Mouse (Mus musculus) thymus, adult 18-20 months (tissue): Measurements from ENCODE around the gene Smyd1.

ENCODE experiments used
- DNase-seq, 2 experiments: peaks; one replicate each; pipeline ENCODE4 v3.0.0; 2022; ENCODE audit warnings: mixed read lengths in 2 of 2

Gene Smyd1

DNA sequence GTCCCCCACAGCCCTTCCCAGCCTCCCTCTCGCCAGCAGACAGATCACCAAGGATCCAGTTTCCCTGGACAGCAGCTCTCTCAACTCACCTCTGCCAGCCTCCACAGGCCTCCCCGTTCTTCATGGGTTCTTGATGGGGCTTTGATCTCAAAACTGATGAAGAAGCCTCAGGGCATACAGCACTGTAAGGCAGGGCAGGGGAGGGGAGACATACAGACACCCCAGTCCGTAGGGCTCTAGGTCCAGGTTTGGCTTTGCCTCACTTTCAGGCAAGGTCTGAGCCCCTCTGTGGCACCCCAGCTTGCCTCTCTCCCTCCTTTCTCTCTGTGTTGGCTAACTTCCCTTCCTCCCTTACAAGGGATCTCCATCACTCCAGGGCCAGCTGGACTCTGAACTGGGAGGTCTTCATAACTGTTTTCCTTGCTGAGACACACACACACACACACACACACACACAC, at the start of gene Smyd1:
Gene Smyd1, minus strand, starts transcription at position 408 of the 458 bp plus-strand sequence.
- DNase-seq = peak; percentile 23 to 51

DNA sequence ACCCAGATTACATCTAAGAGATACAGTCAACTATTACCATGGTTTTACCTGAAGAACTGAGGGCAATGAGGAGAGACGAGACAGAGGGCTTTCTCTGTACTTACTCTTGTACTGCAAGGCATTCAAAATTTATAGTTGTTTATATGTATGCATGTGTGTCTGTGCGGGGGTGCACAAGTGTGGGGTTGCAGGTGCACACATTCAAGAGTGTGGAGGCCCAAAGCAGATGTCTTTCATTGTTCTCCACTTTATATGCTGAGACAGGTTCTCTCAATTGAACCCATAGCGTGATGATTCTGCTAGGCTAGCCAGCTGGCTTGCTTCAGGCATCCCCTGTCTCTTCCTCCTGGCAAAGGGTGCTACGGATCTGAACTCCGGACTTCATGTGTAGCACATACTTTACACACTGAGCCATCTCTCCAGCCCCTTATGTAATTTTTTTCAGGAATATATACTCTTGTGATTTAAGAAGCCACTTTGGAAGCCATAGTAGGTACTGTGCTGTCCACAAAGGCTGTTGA, 49.1 kb upstream of the Smyd1 start:
- peak; percentile 63 to 82 for DNase-seq

DNA sequence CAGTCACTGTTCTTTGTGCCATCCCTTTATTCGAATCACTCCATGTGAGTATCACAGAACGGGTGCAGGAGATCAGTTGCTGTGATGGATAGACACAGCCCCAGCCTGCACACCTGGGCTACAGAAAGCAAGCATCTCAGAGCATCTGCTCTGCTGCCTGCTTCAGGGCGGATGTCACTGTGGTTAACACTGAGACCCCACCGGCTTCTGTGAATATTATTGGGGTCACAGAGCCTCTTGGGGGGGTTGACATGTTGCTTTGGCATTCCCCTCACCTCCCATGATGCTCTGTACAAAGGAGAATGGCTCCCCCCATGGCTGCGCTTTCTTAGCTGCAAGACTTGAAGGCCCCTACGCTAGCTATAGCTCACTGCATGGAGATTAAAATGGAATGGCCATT, 47.4 kb upstream of the Smyd1 start:
- DNase-seq = peak; percentile 88 to 95

DNA sequence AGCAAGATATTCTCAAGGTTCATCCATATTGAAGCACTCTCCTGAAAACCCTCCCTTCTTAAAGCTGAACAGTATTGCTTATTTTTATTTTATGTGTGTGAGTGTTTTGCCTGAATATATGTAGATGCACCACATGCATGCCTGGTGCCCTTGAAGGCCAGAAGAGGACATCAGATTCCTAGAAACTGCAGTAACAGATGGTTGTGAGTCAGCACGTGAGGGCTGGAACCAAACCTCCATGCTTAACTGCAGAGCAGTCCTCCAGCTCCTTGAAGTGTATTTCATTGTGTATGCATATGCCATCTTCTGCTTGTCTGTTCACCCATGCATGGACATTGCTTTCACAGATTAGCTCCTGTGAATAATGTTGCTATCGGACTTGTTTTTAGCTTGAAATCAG, 42.0 kb upstream of the Smyd1 start:
- DNase-seq = no peak

DNA sequence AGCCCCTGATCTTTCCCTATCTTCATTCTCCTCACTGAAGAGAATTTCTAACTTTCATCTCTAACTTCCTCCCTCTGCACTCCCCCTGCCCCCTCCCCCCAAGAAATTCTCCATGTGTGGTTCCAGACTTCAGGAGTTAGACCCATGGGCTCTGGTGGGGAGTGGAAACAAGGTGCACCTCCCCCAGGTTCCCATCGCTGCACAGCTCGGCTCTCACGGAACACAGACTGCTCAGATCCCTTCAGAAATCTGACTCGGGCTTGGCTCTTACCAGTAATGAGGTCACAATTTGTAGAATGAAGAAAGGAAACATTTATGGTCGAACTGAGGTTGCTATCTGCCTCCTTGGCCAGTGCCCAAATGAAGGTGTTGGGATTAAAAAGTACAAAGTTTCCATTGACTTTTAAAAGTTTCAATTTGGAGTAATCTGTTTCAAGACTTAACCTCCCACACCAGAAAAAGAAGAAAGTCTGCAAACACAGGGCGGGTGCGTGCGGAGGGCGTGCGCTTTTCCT, 39.2 kb upstream of the Smyd1 start:
- DNase-seq = no peak

DNA sequence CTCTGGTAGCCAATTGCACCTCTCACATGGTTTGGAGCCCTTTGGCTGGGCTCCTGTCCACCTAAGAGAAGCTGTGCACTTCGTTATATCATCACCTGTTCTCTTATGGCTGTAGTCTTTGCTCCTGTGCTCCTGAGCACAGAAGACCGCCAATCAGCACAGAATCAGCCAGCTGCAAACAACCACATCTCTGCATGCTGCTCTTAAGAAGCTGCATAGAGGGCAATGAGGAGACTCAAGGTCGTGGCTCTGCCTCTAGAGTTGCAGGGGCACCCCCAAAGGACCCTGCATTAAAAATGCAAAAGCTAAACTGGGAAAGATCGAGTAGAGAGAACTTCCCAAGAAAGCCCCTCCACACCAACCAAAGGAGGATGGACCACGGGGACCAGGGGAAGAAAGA, 38.7 kb upstream of the Smyd1 start:
- peak in 1 of 2 experiments; percentile 79 for DNase-seq

DNA sequence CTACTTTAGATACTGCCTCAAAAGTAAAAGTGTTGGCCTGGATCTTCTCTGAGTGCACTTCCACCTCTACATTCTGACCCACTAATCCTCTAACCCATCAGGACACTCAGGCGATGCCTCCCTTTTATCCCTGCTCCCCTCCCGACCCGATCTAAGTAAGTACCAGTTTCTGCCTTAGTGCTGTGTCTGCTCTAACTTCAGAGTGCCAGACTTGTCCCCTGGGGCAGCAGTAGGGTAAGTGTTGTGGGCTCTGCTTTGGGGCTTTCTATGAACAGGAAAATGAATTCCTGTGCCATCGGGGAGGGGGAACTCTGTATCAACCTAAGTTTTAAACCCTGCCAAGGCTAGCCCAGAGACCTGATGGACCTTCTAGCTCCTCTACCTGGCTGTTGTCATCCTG, 38.2 kb upstream of the Smyd1 start:
- no peak for DNase-seq

DNA sequence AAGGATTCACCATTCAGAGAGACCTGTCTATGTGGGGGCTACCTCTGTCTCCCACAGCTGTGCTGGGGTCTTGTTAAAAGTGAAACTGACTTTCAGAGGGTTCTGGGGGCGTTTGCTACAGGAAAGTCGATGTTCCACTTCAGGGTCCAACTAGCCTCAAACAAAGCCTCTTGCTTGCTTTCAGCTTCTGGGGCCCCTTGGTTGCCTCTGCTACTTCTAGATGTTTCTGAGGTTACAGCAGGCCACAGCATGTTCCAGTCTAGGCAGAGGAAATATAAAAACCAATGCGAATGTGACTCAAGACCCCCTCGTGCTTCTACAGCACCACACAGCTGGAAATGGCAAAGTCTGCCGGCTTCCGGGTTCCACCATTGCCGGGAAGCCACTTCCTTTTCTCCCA, 35.5 kb upstream of the Smyd1 start:
- peak in 1 of 2 experiments; percentile 72 for DNase-seq

DNA sequence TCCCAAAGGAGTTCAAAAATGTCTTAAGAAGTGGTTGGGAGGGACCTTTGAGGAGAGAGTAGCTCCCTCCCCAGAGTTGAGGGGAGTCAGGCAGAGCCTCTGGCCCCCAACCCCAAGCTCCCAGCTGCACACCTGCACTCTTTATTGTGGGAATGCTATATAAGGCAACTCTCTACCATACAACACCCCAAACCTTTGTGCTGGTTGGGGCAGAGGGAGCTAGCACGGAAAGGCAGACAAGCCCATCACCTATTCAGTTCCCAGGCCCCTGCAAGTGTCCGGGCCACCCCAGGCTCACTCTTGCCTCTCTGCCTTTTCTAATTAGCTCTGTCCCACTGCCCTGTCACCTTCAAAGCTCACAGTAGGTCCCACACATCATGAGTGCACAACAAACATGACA, 31.7 kb upstream of the Smyd1 start:
- DNase-seq = peak; percentile 78 to 90

DNA sequence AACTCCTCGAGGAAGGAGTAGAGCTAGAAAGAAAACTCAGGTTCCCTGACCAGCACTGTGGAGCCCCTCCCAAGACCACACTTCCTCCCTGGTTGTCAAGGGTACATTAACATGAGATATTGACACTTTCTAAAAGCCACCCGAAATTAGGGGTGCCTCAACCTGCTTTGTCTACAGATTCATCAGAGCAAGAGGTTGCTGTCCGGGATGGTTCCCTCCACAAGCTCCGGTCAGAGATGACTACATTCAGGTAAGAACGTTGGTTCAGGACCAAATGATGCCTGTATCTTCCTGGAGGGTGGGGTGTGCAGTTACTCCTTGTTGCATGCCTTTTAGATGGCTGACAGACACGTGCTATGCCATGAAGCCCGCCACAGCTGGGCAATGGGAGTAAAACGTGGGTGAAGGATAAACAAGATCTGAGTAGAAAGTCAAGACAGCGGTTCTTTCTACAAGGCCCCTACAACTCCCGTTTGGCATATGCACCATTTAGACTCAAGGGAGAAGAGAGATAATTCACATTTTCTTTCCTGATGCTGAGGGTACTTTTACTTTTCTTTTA, 30.9 kb upstream of the Smyd1 start:
- DNase-seq = peak in 1 of 2 experiments; percentile 56

DNA sequence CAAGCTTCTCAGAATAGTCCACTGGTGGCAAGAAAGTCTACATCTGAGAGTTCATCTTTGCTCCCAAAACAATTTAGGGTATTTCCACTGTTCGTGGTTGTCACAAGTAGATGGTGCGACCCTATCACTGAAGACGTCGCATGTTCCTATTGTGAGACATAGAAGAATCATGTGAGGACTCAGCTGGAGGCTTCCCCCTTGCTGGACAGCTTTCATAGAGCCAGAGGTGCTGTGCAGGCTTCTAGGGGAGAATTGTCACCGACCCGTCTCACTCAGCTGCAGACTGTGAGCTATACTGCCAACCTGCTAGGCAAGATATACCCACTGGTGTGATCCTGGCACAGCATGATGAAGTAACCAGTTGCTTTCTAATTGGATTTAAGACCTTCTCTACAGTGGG, 30.2 kb upstream of the Smyd1 start:
- DNase-seq = no peak

DNA sequence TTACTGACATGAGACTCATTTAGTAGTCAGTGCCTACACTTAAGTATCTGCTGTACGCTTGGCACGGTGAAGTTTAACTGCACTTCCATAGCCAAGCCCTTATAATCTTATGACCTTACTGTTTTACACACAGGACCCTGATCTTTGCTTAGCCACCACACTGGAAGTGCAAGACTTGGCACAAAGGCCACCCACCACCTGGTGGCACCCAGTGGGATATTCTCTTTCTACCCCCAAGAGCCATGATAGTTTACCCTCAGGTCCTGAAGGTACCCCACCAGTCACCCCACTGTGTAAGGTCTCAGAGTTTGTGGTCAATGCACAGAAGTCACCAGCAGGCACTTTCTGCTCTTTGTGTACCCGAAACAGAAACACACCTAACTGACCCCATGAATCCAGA, 29.2 kb upstream of the Smyd1 start:
- peak in 1 of 2 experiments; percentile 71 for DNase-seq

DNA sequence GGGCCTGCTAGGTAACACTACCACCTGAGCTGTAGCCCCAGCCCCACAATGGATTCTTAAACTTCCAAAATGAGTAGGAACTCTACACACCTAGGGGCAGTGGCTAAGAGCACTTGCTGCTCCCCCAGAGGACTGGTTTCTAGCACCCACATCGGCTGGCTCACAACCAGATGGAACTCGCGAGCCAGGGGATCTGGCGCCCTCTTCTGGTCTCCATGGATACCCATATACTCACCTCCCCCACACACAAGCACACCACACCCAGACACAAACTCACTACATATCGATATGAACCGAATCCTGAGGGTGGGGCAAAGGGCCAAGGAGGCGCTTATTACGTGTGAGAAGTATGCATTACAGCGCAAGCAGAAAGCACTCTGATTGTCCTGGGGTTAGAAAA, 26.0 kb upstream of the Smyd1 start:
- DNase-seq = no peak

DNA sequence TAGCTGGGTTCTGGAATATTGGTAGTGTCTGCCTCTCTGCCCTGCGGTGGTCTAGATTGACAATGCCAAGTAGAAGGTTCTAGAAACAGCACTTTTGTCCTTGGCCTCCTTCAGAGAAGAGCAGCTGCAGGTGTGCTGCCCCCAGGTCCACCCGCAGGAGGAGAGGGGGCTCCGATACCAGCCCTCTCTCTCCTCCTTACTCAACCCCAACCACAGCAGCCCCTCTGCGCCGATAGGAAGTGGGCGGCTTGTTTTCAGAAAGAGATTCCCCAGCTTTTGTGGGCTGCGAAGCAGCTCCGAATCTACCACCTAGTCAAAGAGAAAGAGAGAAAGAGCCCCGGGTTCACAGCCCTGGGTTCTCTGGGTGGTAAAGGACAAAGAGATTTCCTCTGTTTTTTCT, 19.1 kb upstream of the Smyd1 start:
- DNase-seq = peak; percentile 83 to 93

DNA sequence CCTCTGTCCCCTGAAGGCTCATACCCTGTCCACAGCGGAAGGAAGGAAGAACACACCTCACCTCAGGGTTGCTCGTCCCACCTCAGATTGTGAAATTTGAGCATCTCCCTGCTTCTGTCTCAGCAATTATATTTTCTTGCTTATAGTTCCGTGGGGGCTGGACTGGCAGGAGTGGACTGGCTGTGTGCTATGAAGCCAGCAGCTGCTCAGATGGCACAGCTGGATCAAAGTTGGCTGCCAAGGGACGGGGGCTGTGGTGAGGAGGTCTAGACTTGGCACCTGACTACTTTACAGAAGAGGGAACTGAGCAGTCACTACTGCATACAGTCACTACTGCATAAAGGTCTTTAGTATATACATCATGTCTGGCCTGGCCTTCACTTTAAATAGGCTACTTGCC, 17.3 kb upstream of the Smyd1 start:
- peak in 1 of 2 experiments; percentile 74 for DNase-seq

DNA sequence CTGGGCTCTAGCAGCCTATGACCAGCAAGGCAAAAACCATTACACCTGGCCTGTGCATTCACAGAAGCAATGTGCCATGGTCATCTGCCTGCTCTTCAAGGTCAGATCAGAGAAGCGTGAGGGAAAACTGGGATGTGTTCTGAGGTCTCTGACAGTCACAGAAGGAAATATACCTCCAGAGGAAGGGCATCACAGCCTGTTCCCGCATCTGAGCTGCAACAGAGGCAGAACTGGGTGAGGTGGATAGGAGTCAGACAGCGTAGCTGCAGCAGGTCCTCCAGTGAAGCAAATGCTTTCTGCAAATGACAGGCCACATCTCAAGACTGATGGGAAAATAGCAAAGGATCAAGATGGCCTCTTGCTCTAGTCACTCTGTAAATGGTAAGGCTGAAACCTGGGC, 16.9 kb upstream of the Smyd1 start:
- DNase-seq = peak in 1 of 2 experiments; percentile 38

DNA sequence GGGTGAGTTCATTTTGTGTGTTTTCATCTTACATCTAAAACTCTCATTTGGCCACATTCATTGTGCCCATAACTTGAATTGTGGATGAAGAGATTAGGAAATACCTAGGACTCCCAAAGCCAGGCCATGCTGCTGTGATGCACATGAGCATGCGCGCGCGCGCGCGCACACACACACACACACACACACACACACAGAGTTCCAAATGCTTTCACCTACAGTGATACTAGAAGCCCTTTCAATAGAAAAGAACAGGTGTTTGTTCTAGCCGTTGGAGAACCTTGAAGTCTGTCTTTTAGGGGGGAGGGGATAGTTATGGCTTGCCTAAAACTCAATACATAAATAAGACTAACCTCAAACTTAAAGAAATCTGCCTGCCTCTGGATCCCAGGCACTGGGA, 15.6 kb upstream of the Smyd1 start:
- DNase-seq = peak in 1 of 2 experiments; percentile 72

DNA sequence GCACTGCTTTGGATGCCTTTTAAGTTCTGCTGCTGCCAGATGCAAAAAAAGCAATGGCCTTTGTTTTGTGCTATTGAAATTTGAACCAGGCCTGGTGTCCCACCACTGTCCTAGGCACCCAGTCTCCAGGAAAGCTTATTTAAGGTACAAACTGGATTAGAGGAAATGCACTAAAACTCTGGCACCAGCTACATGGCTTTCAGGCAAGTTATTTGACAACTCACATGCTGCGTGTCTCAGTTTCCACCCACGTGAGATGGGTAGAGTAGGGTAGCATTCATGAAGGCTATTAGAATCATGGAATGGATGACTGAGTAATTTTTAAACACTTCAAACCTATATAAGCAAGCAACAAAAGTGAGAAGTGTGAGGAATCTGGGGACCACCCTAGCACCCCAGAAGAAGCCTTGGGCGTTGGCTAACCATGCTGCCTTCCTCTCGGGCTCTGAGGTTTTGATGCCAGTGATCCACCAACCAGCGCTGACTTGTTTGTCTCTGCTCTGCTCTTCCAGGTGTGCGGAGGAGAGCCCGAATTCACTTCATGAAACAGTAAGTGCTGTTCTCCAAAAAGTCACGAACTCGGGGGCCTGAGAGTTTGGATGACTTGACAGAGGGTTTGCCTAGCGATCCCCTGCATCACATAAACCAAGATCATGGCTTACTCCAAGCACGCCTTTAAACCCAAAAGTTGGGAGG, 11.7 kb upstream of the Smyd1 start:
- peak; percentile 64 to 79 for DNase-seq

DNA sequence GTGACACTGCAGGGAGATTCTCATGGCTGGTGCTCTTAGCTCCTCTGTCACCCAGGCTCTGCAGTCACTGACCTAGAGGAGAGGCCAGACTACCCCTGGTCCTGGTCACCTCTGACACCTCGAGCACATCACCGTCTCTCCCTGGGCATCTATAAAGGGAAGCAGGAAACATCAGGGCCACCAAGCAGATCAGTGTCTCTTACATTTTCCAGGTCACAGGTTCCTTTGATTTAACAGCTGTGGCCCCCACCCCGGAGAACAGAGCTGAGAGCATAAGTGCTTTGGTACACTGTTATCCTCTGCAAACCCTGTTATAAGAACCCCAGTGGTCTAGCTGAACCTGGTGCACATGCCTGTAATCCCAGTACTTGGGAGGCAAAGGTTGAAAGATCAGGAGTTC, 11.0 kb upstream of the Smyd1 start:
- peak in 1 of 2 experiments; percentile 67 for DNase-seq

DNA sequence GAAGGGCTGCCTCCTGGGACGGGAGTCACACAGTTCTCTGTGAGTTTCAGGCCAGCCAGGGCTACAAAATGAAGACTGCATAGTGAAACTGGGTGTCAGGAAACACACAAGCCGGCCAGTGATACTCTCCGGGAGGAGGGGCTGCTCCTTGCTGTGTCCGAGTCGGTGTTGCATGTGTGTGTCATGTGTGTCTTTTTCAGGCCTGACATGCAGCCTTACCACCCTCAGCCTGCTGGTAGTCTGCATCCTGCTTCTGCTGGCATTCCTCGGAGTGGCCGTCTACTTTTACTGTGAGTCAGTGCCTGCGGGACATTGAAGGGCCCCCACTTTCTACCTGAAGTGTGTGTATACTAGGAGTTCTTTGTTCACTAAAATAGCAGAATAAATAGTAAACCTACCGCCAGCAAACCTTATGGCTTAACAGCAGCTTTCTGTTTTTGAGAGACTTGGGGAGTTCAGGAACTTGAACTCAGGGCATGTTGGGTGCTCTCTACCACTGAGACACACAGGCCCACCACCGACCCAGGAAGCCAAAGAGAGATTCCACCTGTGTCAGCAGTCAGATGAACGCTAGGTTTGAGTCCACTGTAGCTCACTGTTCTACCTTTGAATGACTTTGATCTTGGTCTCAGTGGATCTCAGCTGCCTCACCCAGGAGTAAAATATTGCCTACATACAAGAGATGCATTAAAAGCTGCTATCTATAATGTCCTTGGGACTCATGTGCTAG, 10.4 kb upstream of the Smyd1 start:
- peak in 1 of 2 experiments; percentile 65 for DNase-seq

DNA sequence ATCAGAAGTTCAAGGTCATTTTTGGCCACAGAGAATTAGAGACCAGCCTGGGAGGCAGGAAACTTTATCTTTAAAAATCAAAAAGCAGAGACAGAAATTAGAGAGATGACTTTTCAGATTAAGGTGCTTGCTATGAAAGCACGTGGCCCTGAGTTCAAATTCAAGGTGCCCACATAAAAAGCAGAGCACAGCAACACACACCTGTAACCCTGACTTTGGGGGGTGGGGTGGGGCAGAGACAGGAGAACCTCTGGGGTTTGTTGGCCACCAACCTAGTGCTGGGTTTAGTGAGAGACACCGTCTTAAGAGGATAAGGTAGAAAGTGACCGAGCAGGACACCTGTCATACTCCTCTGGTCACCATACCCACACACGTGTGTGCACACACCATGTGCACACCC, 9.5 kb upstream of the Smyd1 start:
- DNase-seq = peak in 1 of 2 experiments; percentile 71

DNA sequence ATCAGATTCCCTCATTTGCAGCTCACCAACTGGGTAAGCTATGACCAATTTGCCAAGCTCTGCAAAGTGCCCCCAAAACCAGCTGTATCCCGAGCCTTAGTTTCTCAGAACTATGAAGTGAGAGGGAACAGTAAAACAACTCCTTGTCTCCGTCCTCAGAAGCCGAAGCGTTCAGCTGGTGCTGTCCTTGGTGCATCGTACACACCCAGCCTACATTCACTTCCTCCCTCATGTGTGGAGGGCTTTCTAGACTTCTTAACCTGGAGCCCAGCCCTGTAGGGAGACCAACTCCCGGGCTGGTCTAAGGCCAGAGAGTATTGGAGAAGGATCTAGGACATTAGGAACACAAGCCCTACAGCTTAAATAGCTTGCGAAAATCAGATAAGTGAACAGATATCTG, 8.5 kb upstream of the Smyd1 start:
- DNase-seq = peak in 1 of 2 experiments; percentile 52

DNA sequence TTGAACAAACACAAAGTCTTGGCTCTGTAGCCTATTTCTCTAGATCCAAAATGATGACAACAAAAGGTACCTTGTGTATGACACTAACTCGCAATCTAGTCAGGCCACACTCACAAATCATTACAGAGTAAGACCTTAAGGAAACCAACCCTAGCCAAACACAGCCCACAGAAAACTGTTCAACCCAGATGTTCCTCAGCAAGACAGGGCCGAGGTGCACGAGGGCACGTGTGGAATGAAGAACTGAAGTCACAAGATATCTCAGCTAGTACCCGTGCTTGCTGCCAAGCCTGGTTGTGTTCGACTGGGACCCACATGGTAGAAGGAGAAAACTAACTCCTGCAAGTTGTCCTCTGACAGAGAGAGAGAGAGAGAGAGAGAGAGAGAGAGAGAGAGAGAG, 7.8 kb upstream of the Smyd1 start:
- peak in 1 of 2 experiments; percentile 36 for DNase-seq
